In the genomic region with DNA sequence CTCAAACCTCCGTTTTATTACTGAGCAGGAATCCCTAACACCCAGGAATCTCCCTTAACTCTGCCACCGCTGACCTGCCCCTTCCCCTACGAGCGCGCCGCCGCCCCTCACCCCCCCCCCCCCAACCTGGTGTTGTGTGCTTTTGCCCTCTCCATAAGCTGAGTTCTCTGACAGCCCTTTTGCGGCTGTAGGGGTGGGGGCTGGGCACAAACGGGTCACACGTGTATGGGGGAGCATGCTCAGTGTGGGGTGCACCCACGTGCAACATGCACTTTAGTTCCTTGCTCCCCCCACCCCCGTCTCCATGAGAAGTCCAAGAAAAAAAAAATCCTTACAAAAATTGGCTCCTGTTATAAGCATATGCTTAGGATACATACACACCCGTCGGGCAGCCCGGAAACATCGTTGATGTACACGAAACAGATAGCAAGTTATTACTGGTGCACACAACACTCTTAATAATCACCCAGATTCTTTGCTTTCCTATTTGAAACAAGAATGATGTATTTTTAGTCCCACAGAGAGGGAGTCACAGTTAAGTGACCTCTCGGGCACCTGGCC, we compare ENCODE assay signal across 9 mouse cellular contexts. TPM values are rescaled to one million over a fixed set of nuclear protein-coding genes. Genes with fewer than 3 reads are reported as not detected.
DNase-seq lines count a peak whose midpoint lies in the region; ATAC-seq and TF ChIP-seq lines count a peak whose summit lies in the region.
"Had no signal": no experiment of that assay in that cellular context is flagged by ENCODE, and none has a peak within 500 bp of the region (broad histone marks: within the 10 kb centered on the region; RNA-seq: fewer than 3 reads in every experiment).

No protein-coding gene starts in this region.

- peak overlapping the region; percentile 83 for H3K4me3 ChIP-seq in cerebellum, adult 2 months (replicated peaks; ENCODE audit: insufficient read depth, low read depth, low read length)
- H3K4me3 ChIP-seq in heart, postnatal 0 days (ENCODE audit: low read depth, low read length): peak overlapping the region; percentile 67
- H3K4me3 ChIP-seq in liver, adult 2 months (ENCODE audit: insufficient read depth, low read depth, low read length): peak overlapping the region; percentile 71

- peak overlapping the region; percentile 88 for H3K4me2 ChIP-seq in heart, postnatal 0 days (ENCODE audit: low read depth, low read length)

- under 1% methylated on average over 18 of the region's 18 CpGs for WGBS in cerebellum, adult 2 months
- 1% methylated on average over 18 of the region's 18 CpGs for WGBS in heart, postnatal 0 days
- WGBS in liver, adult 2 months: 2% methylated on average over 18 of the region's 18 CpGs

- no peaks in the 10 kb centered on the region for H3K27me3 ChIP-seq in cerebellum, adult 2 months (ENCODE audit: control insufficient read depth, insufficient read depth, low read length)
- no peaks in the 10 kb centered on the region for H3K27me3 ChIP-seq in heart, postnatal 0 days (ENCODE audit: control insufficient read depth, insufficient read depth, low read length)
- no peaks in the 10 kb centered on the region for H3K27me3 ChIP-seq in liver, adult 2 months (ENCODE audit: control insufficient read depth, insufficient read depth, low read length)

- peak overlapping the region; percentile 80 for H3K27ac ChIP-seq in cerebellum, adult 2 months (ENCODE audit: insufficient read depth, low read length)
- H3K27ac ChIP-seq in heart, postnatal 0 days (ENCODE audit: low read depth): peak overlapping the region; percentile 97
- peak overlapping the region; percentile 45; the same call in 1 of the 2 replicates for H3K27ac ChIP-seq in liver, adult 2 months (replicated peaks; ENCODE audit: insufficient read depth, low read depth, low read length)

- no peak for TF ChIP-seq EP300 in heart, postnatal 0 days (IDR thresholded peaks at IDR 0.05; ENCODE audit: low read depth)

- peak overlapping the region; percentile 93 for H3K9ac ChIP-seq in heart, postnatal 0 days (replicated peaks; ENCODE audit: low read depth, low read length)
- H3K9ac ChIP-seq in liver, adult 2 months (ENCODE audit: low read depth, low read length): peak overlapping the region; percentile 77

- ATAC-seq in heart, postnatal 0 days (ENCODE audit: insufficient read depth, low read depth): no peak
- ATAC-seq in monocyte, adult 5-6 weeks (replicated peaks; ENCODE audit: insufficient number of reproducible peaks, low FRiP score, low TSS enrichment, poor library complexity, severe bottlenecking): no peak

- DNase-seq in cerebellum, adult 2 months: peak in 1 of 2 experiments; percentile 41
- no peak for DNase-seq in cerebellum, adult 8-10 months
- DNase-seq in ovary, postnatal 36 days (ENCODE audit: low spot score): peak; percentile 16
- DNase-seq in ovary, postnatal 14 days (ENCODE audit: low spot score): no peak
- DNase-seq in heart, postnatal 0 days (ENCODE audit: low spot score): no peak
- no peak for DNase-seq in liver, adult 2 months (ENCODE audit: extremely low read depth, low read depth, low spot score)
- DNase-seq in right cerebral cortex, postnatal 4 days: peak; percentile 74

- no peak for TF ChIP-seq CTCF in cerebellum, adult 2 months (IDR thresholded peaks at IDR 0.05; ENCODE audit: borderline replicate concordance, insufficient read depth, low read depth, low read length)
- no peak for TF ChIP-seq CTCF in heart, postnatal 0 days (IDR thresholded peaks at IDR 0.05; ENCODE audit: low read depth)
- TF ChIP-seq CTCF in liver, adult 2 months (IDR thresholded peaks at IDR 0.05; ENCODE audit: low read depth, low read length): no peak

- no peaks in the 10 kb centered on the region for H3K36me3 ChIP-seq in heart, postnatal 0 days (replicated peaks; ENCODE audit: control insufficient read depth, insufficient read depth, low read length)
- H3K36me3 ChIP-seq in liver, adult 2 months (ENCODE audit: control insufficient read depth, insufficient read depth, low read length): no peaks in the 10 kb centered on the region

- no peaks in the 10 kb centered on the region for H3K9me3 ChIP-seq in heart, postnatal 0 days (replicated peaks; ENCODE audit: control insufficient read depth, low read length)

- TF ChIP-seq POLR2A in cerebellum, adult 2 months (IDR thresholded peaks at IDR 0.05; ENCODE audit: borderline replicate concordance, insufficient read depth, low read length): no peak
- no peak for TF ChIP-seq POLR2A in liver, adult 2 months (IDR thresholded peaks at IDR 0.05; ENCODE audit: extremely low read depth, insufficient read depth, low read length)

- peaks cover 9% of the 10 kb centered on the region for H3K79me2 ChIP-seq in liver, adult 2 months (ENCODE audit: control insufficient read depth, insufficient read depth, low read length)

- H3K4me1 ChIP-seq in cerebellum, adult 2 months (ENCODE audit: control insufficient read depth, insufficient read depth, low read length): peaks cover 8% of the 10 kb centered on the region
- peaks cover 23% of the 10 kb centered on the region for H3K4me1 ChIP-seq in heart, postnatal 0 days (ENCODE audit: control insufficient read depth, insufficient read depth)
- H3K4me1 ChIP-seq in liver, adult 2 months (ENCODE audit: control insufficient read depth, insufficient read depth, low read length): peaks cover 18% of the 10 kb centered on the region

RNA-seq across cellular contexts. Expression of a gene that starts 1.0 kb away (rescaled TPM):
- polyA plus RNA-seq in cerebellum, adult 2 months (2012; rRNA removed): 106 and 110 TPM in 2 replicates
- total RNA-seq in heart, postnatal 0 days (2014; rRNA removed; ENCODE audit: low replicate concordance): 57.7 and 63.4 TPM in 2 replicates
- polyA plus RNA-seq in heart, postnatal 0 days (2015; fragmentation: Nextera tagmentation; extraction: Ambion mirVana): 5.5 and 6.2 TPM in 2 replicates
- 2.8 and 4.4 TPM in 2 replicates for total RNA-seq in liver, adult 2 months (2014; rRNA removed)
- polyA plus RNA-seq in liver, adult 2 months (2012; rRNA removed): 8.9 and 11.2 TPM in 2 replicates
- 10.6 to 14.7 TPM (median 13.6 TPM) in 3 replicates for total RNA-seq in monocyte, adult 5-6 weeks (2017)

RNA-seq across cellular contexts. Expression of a gene that starts 2.9 kb away (rescaled TPM):
- 106 and 114 TPM in 2 replicates for polyA plus RNA-seq in cerebellum, adult 2 months (2012; rRNA removed)
- total RNA-seq in heart, postnatal 0 days (2014; rRNA removed; ENCODE audit: low replicate concordance): 6.4 and 9.9 TPM in 2 replicates
- polyA plus RNA-seq in heart, postnatal 0 days (2015; fragmentation: Nextera tagmentation; extraction: Ambion mirVana): 2.6 and 2.7 TPM in 2 replicates
- 0.37 and 0.67 TPM in 2 replicates for total RNA-seq in liver, adult 2 months (2014; rRNA removed)
- 4.8 and 8.0 TPM in 2 replicates for polyA plus RNA-seq in liver, adult 2 months (2012; rRNA removed)
- 0.58 TPM in 1 of 3 replicates, not detected in the others for total RNA-seq in monocyte, adult 5-6 weeks (2017)

RNA-seq across cellular contexts. Expression of a gene that starts 22.5 kb away (rescaled TPM):
- polyA plus RNA-seq in cerebellum, adult 2 months (2012; rRNA removed): 0.98 and 1.0 TPM in 2 replicates
- 2.1 and 4.4 TPM in 2 replicates for total RNA-seq in heart, postnatal 0 days (2014; rRNA removed; ENCODE audit: low replicate concordance)
- polyA plus RNA-seq in heart, postnatal 0 days (2015; fragmentation: Nextera tagmentation; extraction: Ambion mirVana): 0.86 and 1.2 TPM in 2 replicates
- total RNA-seq in liver, adult 2 months (2014; rRNA removed): 43.0 and 44.8 TPM in 2 replicates
- 32.7 and 55.6 TPM in 2 replicates for polyA plus RNA-seq in liver, adult 2 months (2012; rRNA removed)
- total RNA-seq in monocyte, adult 5-6 weeks (2017): 3.7 to 13.8 TPM (median 7.7 TPM) in 3 replicates

RNA-seq across cellular contexts. Expression of a gene that starts 23.4 kb away (rescaled TPM):
- polyA plus RNA-seq in cerebellum, adult 2 months (2012; rRNA removed): 11.6 and 12.8 TPM in 2 replicates
- total RNA-seq in heart, postnatal 0 days (2014; rRNA removed; ENCODE audit: low replicate concordance): 13.3 and 14.5 TPM in 2 replicates
- 22.5 and 23.8 TPM in 2 replicates for polyA plus RNA-seq in heart, postnatal 0 days (2015; fragmentation: Nextera tagmentation; extraction: Ambion mirVana)
- total RNA-seq in liver, adult 2 months (2014; rRNA removed): 1.5 and 1.6 TPM in 2 replicates
- 5.8 and 6.2 TPM in 2 replicates for polyA plus RNA-seq in liver, adult 2 months (2012; rRNA removed)
- total RNA-seq in monocyte, adult 5-6 weeks (2017): 0.68 TPM in 1 of 3 replicates, not detected in the others

RNA-seq across cellular contexts. Expression of a gene that starts 26.6 kb away (rescaled TPM):
- polyA plus RNA-seq in cerebellum, adult 2 months (2012; rRNA removed): not detected in 2 replicates
- not detected in 2 replicates for total RNA-seq in heart, postnatal 0 days (2014; rRNA removed; ENCODE audit: low replicate concordance)
- polyA plus RNA-seq in heart, postnatal 0 days (2015; fragmentation: Nextera tagmentation; extraction: Ambion mirVana): 0.08 TPM in 1 of 2 replicates, not detected in the other
- not detected in 2 replicates for total RNA-seq in liver, adult 2 months (2014; rRNA removed)
- not detected in 2 replicates for polyA plus RNA-seq in liver, adult 2 months (2012; rRNA removed)
- total RNA-seq in monocyte, adult 5-6 weeks (2017): not detected in 3 replicates
- total RNA-seq: layer of hippocampus, postnatal 10 days had no signal

Comparison
In these comparisons a context has a peak if more than half of its experiments do, and no peak if none do; other contexts are left out.
1. DNase-seq: peak in ovary, postnatal 36 days (single experiment) and right cerebral cortex, postnatal 4 days (single experiment); none in cerebellum, adult 8-10 months (single experiment), ovary, postnatal 14 days (single experiment), heart, postnatal 0 days (single experiment) and liver, adult 2 months (single experiment).
2. H3K27ac ChIP-seq: peak in every context shown above with its lines; median percentile 97 in heart, postnatal 0 days; 80 in cerebellum, adult 2 months; 45 in liver, adult 2 months.
3. Peak in every context shown above with its lines, with median percentiles within 50 percentile points of each other: H3K4me3 ChIP-seq.